Mouse (Mus musculus): ENCODE measurements around the gene Lhfpl2. TPM values are rescaled to one million over a fixed set of nuclear protein-coding genes. Genes with fewer than 3 reads are reported as not detected.

Gene Lhfpl2
- total and polyA plus RNA-seq, 3 experiments = not detected

DNA sequence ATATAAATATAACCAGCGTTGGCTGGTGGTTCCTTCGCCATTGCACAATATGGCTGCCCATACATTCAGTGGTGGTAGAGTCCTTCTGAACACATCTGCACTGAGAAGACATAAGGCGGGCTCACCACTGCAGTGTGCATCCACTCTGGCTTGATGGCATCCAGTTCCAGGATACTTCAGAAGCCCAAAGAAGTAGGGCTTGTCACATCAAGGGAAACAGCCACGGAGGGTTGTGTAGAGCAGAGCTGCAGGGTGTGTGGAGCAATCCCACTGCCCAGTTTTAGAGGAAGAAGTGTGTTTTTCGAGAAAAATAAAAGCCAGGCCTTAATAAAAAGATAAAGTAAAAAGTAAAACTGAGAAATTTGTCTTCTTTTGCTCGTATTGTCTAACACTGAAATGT lies 141.0 kb downstream of the Lhfpl2 start:
- Histone ChIP-seq H3K27ac (ENCODE audit: insufficient read depth, low read depth) (no peak overlapping the region), H3K27me3 (replicated peaks) (no peaks in the 10 kb centered on the region), H3K9ac (ENCODE audit: insufficient read depth, low read depth) (no peak overlapping the region), H3K36me3 (replicated peaks in 1 of 2; ENCODE audit: control insufficient read depth in 1 of 2, insufficient read depth in 1 of 2, low read length in 1 of 2) (no peaks in the 10 kb centered on the region), H3K79me2 (replicated peaks; ENCODE audit: control insufficient read depth, extremely low read depth, insufficient read depth, poor library complexity, severe bottlenecking) (no peaks in the 10 kb centered on the region), H3K4me1 (ENCODE audit: control insufficient read depth in 1 of 2, insufficient read depth in 2 of 2) (no peaks in the 10 kb centered on the region), H3K4me2 (ENCODE audit: insufficient read depth, low read depth, poor library complexity, severe bottlenecking) (no peak overlapping the region), H3K9me3 (replicated peaks; ENCODE audit: low read length) (no peaks in the 10 kb centered on the region), H3K4me3 (replicated peaks in 1 of 3; ENCODE audit: low read depth in 2 of 3, low read length in 2 of 3, poor library complexity in 1 of 3) (no peak overlapping the region)
- in situ Hi-C loops (cut with MboI; ENCODE audit: low pct_ligation_motif_present, low pct_unique_long_range_greater_than_20kb, low sequenced_read_pairs) = no loop called here
- no peak for DNase-seq (ENCODE audit: extremely low read depth)
- TF ChIP-seq TBP (conservative IDR thresholded peaks at IDR 0.05; ENCODE audit: low read depth, low read length) (no peak), TCF12 (IDR thresholded peaks at IDR 0.05; ENCODE audit: low read depth, low read length) (no peak), BHLHE40 (IDR thresholded peaks at IDR 0.05; ENCODE audit: low read depth, low read length) (no peak), SMC3 (IDR thresholded peaks at IDR 0.05; ENCODE audit: low read depth, low read length) (no peak), ZMIZ1 (IDR thresholded peaks at IDR 0.05; ENCODE audit: low read depth, low read length) (no peak), USF2 (conservative IDR thresholded peaks at IDR 0.05; ENCODE audit: low read depth, low read length) (no peak), IRF4 (IDR thresholded peaks at IDR 0.05; ENCODE audit: low read depth, low read length) (no peak), ETS1 (conservative IDR thresholded peaks at IDR 0.05; ENCODE audit: low read depth, low read length) (no peak)
- dilution Hi-C loops (cut with MboI; ENCODE audit: extremely low pct_ligation_motif_present, extremely low pct_unique_long_range_greater_than_20kb, low sequenced_read_pairs) = no loop called here

DNA sequence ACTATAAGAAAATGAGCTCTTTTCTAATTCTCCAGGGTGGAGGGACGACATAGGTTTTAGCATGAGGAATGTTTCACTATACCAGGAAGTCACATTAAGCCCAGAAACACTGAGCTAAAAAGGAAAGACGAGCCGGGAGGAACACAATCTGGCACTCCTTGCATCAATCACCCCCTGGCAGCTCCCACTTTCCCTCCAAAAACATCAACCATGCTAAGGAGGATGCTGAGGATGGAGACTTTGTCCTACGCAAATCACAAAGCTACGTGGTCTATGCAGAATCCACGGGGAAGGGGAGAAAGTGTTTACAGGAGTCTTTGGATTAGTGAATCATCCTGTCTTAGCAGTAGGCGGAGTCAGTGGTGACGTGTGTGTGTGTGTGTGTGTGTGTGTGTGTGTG lies 142.2 kb downstream of the Lhfpl2 start:
- DNase-seq (ENCODE audit: extremely low read depth) = no peak
- Histone ChIP-seq H3K79me2 (replicated peaks; ENCODE audit: control insufficient read depth, extremely low read depth, insufficient read depth, poor library complexity, severe bottlenecking) (no peaks in the 10 kb centered on the region), H3K4me3 (replicated peaks in 1 of 3; ENCODE audit: low read depth in 2 of 3, low read length in 2 of 3, poor library complexity in 1 of 3) (no peak overlapping the region), H3K27me3 (replicated peaks) (no peaks in the 10 kb centered on the region), H3K36me3 (replicated peaks in 1 of 2; ENCODE audit: control insufficient read depth in 1 of 2, insufficient read depth in 1 of 2, low read length in 1 of 2) (no peaks in the 10 kb centered on the region), H3K4me2 (ENCODE audit: insufficient read depth, low read depth, poor library complexity, severe bottlenecking) (no peak overlapping the region), H3K4me1 (ENCODE audit: control insufficient read depth in 1 of 2, insufficient read depth in 2 of 2) (no peaks in the 10 kb centered on the region), H3K27ac (ENCODE audit: insufficient read depth, low read depth) (no peak overlapping the region), H3K9me3 (replicated peaks; ENCODE audit: low read length) (no peaks in the 10 kb centered on the region), H3K9ac (ENCODE audit: insufficient read depth, low read depth) (no peak overlapping the region)
- in situ Hi-C loops (cut with MboI; ENCODE audit: low pct_ligation_motif_present, low pct_unique_long_range_greater_than_20kb, low sequenced_read_pairs) = no loop called here
- no peak for TF ChIP-seq MEF2A (IDR thresholded peaks at IDR 0.05; ENCODE audit: borderline replicate concordance, low read depth, low read length)
- TF ChIP-seq MXI1 (IDR thresholded peaks at IDR 0.05; ENCODE audit: low read depth, low read length) = no peak
- no peak for TF ChIP-seq POLR2AphosphoS2 (IDR thresholded peaks at IDR 0.05; ENCODE audit: low read depth, low read length)
- TF ChIP-seq JUN (IDR thresholded peaks at IDR 0.05; ENCODE audit: insufficient read depth, low read depth, low read length) = no peak
- TF ChIP-seq GABPA (IDR thresholded peaks at IDR 0.05; ENCODE audit: insufficient replicate concordance, low read depth, low read length) = no peak
- TF ChIP-seq POLR2A (IDR thresholded peaks at IDR 0.05; ENCODE audit: low read depth, low read length) = no peak
- no peak for TF ChIP-seq SMC3 (IDR thresholded peaks at IDR 0.05; ENCODE audit: low read depth, low read length)
- no peak for TF ChIP-seq MAX (IDR thresholded peaks at IDR 0.05; ENCODE audit: low read length)
- TF ChIP-seq BHLHE40 (IDR thresholded peaks at IDR 0.05; ENCODE audit: low read depth, low read length) = no peak
- TF ChIP-seq ZC3H11A (IDR thresholded peaks at IDR 0.05; ENCODE audit: low read depth, low read length) = no peak
- no peak for TF ChIP-seq RAD21 (IDR thresholded peaks at IDR 0.05; ENCODE audit: low read depth, low read length)
- TF ChIP-seq MAFK (IDR thresholded peaks at IDR 0.05; ENCODE audit: insufficient replicate concordance, low read length) = no peak
- dilution Hi-C loops (cut with MboI; ENCODE audit: extremely low pct_ligation_motif_present, extremely low pct_unique_long_range_greater_than_20kb, low sequenced_read_pairs) = no loop called here
